Mouse (Mus musculus) cortical plate, adult 2 months (tissue): ENCODE measurements around the gene Tet2.

Experiments
- CTCF ChIP-seq: fragments of 200-500 bp; IDR thresholded peaks from 2 replicates; pipeline ENCODE4 v1.5.1; 2011; ENCODE audit warnings: mild to moderate bottlenecking, control low read depth, low read length; ENCODE audit not compliant: insufficient read depth; ENCODE audit errors: extremely low read depth
- POLR2A ChIP-seq: fragments of 200-500 bp; IDR thresholded peaks from 2 replicates; pipeline ENCODE4 v1.6.1; 2011; ENCODE audit warnings: mild to moderate bottlenecking, low read length, control low read depth; ENCODE audit not compliant: insufficient read depth; ENCODE audit errors: extremely low read depth

DNA sequence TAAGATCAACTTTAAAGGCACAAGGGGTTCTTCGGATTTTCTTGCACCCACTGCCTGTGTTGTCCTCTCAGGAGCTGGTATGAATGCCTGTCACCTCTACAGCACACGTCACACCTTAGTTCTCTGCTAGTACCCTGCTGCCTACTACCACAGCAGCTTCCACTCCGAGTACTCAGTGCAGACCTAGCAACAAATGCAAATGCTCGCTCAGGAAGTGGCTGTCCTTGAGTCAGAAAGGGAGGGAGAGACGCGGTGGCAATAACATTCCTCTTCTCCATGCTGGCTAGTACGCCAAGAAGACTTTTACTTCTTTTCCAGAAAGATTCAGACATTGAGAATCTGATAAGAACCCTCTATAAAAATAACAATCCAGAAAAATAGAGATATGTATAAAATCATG is 31.5 kb downstream of the Tet2 start:
- TF ChIP-seq CTCF (no peak), POLR2A (no peak)
